Mouse (Mus musculus) hindbrain, embryonic 16.5 days (tissue): ENCODE data around the gene Aldh5a1. TPM values are rescaled to one million over a fixed set of nuclear protein-coding genes. Genes with fewer than 3 reads are reported as not detected.

Experiments used
- ATAC-seq: fragments of 200-750 bp; cut with Nextera tagmentation; 2 replicates; pipeline ENCODE4 v1.8.0; 2017; ENCODE audit warnings: moderate TSS enrichment, moderate library complexity
- H3K27ac ChIP-seq: fragments of 300-500 bp; sonication (generic); 2 replicates; pipeline ENCODE4 v1.5.1; 2014; ENCODE audit warnings: low read depth, mild to moderate bottlenecking, control low read depth, low read length, moderate library complexity
- H3K27me3 ChIP-seq: fragments of 300-500 bp; sonication (generic); replicated peaks from 2 replicates; pipeline ENCODE4 v1.6.1; 2014; ENCODE audit warnings: low read length; ENCODE audit not compliant: control insufficient read depth, insufficient read depth
- H3K36me3 ChIP-seq: fragments of 300-500 bp; sonication (generic); 2 replicates; pipeline ENCODE4 v1.6.1; 2014; ENCODE audit warnings: mild to moderate bottlenecking, low read length, moderate library complexity, mixed read lengths; ENCODE audit not compliant: control insufficient read depth, insufficient read depth
- H3K4me1 ChIP-seq: fragments of 300-500 bp; sonication (generic); 2 replicates; pipeline ENCODE4 v1.6.1; 2014; ENCODE audit warnings: low read depth, low read length; ENCODE audit not compliant: control insufficient read depth, insufficient read depth
- H3K4me2 ChIP-seq: fragments of 300-500 bp; sonication (generic); 2 replicates; pipeline ENCODE4 v1.6.1; 2014; ENCODE audit warnings: mild to moderate bottlenecking, low read length, control low read depth, moderate library complexity
- H3K4me3 ChIP-seq: fragments of 300-500 bp; sonication (generic); 2 replicates; pipeline ENCODE4 v1.5.1; 2014; ENCODE audit warnings: mild to moderate bottlenecking, low read length, control low read depth, moderate library complexity
- H3K9ac ChIP-seq: fragments of 300-500 bp; sonication (generic); 2 replicates; pipeline ENCODE4 v1.6.1; 2014; ENCODE audit warnings: low read depth, mild to moderate bottlenecking, control low read depth, low read length, moderate library complexity
- H3K9me3 ChIP-seq: fragments of 300-500 bp; sonication (generic); 2 replicates; pipeline ENCODE4 v1.6.1; 2014; ENCODE audit warnings: mild to moderate bottlenecking, low read length, moderate library complexity; ENCODE audit not compliant: control insufficient read depth
- WGBS: fragments of 180-500 bp; shearing (Covaris S2); extraction: QIAGEN DNeasy Blood & Tissue Kit; methylation state at CpG from one replicate; pipeline ENCODE4 v1.1.7; 2014; 5-methylcytosine and 5-hydroxymethylcytosine counted together
- polyA plus RNA-seq: library from polyadenylated mRNA; unstranded; fragments of >200 nt; fragmentation: Nextera tagmentation; extraction: Ambion mirVana; gene quantifications from 2 replicates; pipeline ENCODE4 v1.2.1, GENCODE M21; 2015

Gene Aldh5a1
- polyA plus RNA-seq, 1 experiment from 2014 or later = 15.8 TPM

DNA sequence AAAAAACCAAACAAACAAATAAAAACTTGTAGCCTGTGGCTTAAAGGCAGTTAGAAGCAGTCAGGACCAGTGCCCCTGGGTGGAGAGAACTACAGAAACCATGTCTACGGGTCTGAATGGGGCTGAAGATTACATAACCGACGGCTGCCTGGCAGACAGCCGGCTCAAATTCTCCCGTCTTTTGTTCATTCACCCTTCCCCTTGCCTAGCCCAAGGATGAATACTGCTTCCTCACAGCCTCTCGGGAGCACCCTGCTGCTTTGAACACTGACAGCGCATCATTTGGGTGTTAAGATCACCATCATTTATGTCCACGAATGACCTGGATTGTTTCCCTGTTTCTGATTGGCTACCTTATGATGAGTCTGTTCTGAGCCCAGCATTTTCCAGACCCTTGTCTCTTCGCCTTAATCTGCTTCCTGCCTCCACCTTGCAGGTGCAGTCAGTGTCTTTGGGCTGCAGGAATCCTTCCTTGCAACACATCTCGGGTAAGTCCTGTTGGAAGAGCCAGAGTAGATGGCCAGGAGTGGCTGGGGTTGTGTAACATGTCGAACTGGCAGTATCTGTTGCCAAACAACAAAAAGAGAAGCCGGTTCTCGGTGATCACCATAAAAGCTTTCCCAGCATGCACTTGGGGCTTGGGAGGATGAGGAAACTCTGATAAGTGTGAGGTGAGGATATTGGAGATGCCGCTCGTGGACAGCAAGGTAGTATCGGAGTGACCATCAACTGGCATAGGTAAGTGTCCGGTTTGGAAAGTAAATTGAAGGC is 5.2 kb upstream of the Aldh5a1 start, which contains the start of gene Gpld1:
TSS of gene Gpld1 (plus strand) at position 641 of the 771 bp plus-strand sequence.
- no peak for ATAC-seq
- Histone ChIP-seq H3K27me3 (no peaks in the 10 kb centered on the region), H3K4me2 (0 out of 2 replicates have a peak within 1 kb of the TSS, but pooled peaks have one; percentile 17), H3K27ac (no peak within 1 kb of the TSS), H3K36me3 (no peaks in the 10 kb centered on the region), H3K4me3 (no peak within 1 kb of the TSS), H3K9ac (no peak within 1 kb of the TSS), H3K9me3 (no peaks in the 10 kb centered on the region), H3K4me1 (peaks cover 7% of the 10 kb centered on the region)
- 46% methylated on average over 17 of the region's 17 CpGs for WGBS

DNA sequence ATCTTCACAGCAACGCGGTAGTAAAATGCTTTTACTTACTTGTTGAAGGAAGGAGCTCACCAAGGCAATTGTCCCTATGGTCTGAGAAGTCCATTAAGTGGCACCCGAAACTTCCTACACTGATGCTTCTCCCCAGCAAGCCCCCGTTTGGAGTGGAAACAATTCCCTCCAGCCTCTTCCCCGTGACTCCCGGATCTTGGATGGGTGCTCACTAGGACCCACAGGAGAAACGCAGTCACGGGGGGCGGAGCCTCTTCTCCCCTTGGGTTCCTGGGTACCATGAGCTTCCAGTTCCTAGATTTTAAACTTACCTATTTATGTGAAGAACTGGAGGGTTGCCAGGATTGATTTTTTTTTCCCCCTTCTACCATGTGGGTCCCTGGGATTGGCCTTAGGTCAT is 2.0 kb upstream of the Aldh5a1 start:
- Histone ChIP-seq H3K27me3 (no peaks in the 10 kb centered on the region), H3K4me1 (peaks cover 14% of the 10 kb centered on the region), H3K27ac (no peak overlapping the region), H3K9me3 (no peaks in the 10 kb centered on the region), H3K9ac (no peak overlapping the region), H3K4me3 (no peak overlapping the region), H3K36me3 (no peaks in the 10 kb centered on the region), H3K4me2 (no peak overlapping the region)
- ATAC-seq = no peak
- 90% methylated on average over 9 of the region's 9 CpGs for WGBS

DNA sequence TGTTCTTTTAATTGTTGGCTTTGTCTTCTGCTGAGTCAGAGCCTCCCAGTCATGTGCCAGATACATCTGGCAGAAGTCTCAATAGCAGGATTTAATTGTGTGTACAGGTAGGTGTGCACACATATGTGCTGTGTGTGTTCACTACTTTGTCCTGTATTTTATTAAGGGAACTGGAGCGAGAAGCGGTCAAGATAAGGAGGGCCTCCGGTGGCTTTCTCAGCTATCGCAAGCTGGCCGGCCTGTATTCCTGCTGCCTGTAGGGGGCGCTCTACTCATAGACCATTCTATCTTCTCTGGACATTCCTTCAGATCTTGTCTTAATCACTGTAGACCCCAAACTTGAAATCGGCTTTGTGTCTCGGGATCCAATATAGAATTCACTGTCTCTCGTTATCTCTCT is 1.2 kb upstream of the Aldh5a1 start:
- Histone ChIP-seq H3K4me2 (no peak overlapping the region), H3K27me3 (no peaks in the 10 kb centered on the region), H3K27ac (no peak overlapping the region), H3K9ac (no peak overlapping the region), H3K36me3 (no peaks in the 10 kb centered on the region), H3K4me3 (no peak overlapping the region), H3K4me1 (peaks cover 14% of the 10 kb centered on the region), H3K9me3 (no peaks in the 10 kb centered on the region)
- ATAC-seq = no peak
- WGBS = 30% methylated on average over 9 of the region's 9 CpGs

DNA sequence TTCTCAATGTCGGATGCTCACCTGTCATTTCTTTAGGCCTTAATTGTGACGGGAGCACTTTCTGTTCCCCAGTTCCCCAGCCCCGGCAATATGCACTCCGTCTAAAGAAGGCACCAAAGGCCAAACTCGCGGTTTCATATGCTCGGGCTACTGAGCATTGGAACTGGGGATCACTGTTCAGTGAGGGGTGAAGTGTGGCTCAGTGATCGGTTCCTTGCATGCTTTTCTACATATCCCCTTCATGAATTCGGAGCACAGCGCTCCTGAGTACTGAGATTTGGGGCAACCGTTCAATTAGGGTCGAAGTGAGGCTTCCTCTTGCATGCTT is 342 bp upstream of the Aldh5a1 start:
- Histone ChIP-seq H3K4me3 (peak overlapping the region; percentile 97), H3K9ac (peak overlapping the region; percentile 98), H3K27ac (peak overlapping the region; percentile 91), H3K27me3 (no peaks in the 10 kb centered on the region), H3K4me1 (peaks cover 14% of the 10 kb centered on the region), H3K9me3 (no peaks in the 10 kb centered on the region), H3K36me3 (no peaks in the 10 kb centered on the region), H3K4me2 (peak overlapping the region; percentile 58)
- peak; percentile 60 for ATAC-seq
- WGBS = 17% methylated on average over 12 of the region's 12 CpGs

DNA sequence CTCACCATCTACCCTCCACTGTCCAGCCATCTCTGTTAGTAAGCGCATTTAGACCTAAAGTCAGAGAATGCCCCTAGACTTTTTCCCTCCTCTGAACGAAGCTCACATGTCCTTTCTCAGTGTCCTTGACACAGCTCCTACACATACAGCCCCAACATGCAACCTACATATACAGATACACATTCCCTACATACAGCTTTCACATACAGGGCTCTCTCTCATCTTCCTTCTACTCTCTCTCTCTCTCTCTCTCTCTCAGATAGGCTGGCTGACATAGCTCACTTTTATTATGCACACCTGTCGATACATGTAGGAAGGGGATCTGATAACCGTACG is 721 bp downstream of the Aldh5a1 start:
- Histone ChIP-seq H3K27me3 (no peaks in the 10 kb centered on the region), H3K36me3 (no peaks in the 10 kb centered on the region), H3K9me3 (no peaks in the 10 kb centered on the region), H3K27ac (peak overlapping the region; percentile 91; the same call in 1 of the 2 replicates), H3K4me1 (peaks cover 14% of the 10 kb centered on the region), H3K4me2 (peak overlapping the region; percentile 58), H3K9ac (peak overlapping the region; percentile 98), H3K4me3 (peak overlapping the region; percentile 97)
- 39% methylated on average over 5 of the region's 5 CpGs for WGBS
- ATAC-seq = peak; percentile 22

DNA sequence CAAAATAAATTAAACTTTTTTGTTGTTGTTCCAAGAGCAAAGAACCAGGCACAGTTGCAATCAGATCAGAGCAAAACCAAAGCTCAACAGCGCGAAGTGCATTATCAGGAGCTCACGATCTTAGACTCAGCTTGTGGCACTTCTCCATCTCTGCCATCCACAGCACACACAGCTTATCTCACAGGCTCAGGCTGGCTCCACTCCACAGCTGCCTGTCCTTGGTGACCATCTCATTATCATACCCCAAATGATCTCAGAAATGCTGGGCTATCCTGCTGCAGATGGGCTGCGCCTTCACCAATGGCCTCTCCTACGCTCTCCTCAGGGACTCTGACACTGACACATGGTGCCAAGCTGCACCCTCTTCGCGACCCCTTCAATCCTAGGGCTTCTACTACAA is 4.3 kb downstream of the Aldh5a1 start:
- Histone ChIP-seq H3K9ac (no peak overlapping the region), H3K27ac (no peak overlapping the region), H3K9me3 (no peaks in the 10 kb centered on the region), H3K4me2 (no peak overlapping the region), H3K27me3 (no peaks in the 10 kb centered on the region), H3K4me3 (no peak overlapping the region), H3K36me3 (no peaks in the 10 kb centered on the region), H3K4me1 (peaks cover 12% of the 10 kb centered on the region)
- 91% methylated on average over 7 of the region's 7 CpGs for WGBS
- ATAC-seq = no peak

DNA sequence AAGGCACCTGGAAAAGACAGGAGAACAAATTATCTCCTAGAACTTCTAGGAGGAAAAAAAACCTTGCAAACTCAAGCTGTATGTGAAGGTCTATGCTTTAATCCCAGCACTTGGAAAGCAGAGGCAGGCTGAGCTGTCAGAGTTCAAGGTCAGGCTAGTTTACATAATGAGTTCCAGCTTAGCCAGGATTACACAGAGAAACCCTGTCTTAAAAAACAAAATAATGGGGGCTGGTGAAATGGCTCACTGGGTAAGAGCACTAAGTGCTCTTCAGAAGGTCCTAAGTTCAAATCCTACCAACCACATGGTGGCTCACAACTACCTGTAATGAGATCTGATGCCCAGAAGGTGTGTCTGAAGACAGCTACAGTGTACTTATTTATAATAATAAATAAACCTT is 6.9 kb downstream of the Aldh5a1 start:
- no peak overlapping the region for H3K4me2 ChIP-seq
- peaks cover 2% of the 10 kb centered on the region; the same call in 1 of the 2 replicates for H3K36me3 ChIP-seq
- H3K27ac ChIP-seq = no peak overlapping the region
- ATAC-seq = no peak
- no peaks in the 10 kb centered on the region; the same call in 1 of the 2 replicates for H3K4me1 ChIP-seq
- no peak overlapping the region for H3K4me3 ChIP-seq
- H3K9ac ChIP-seq = no peak overlapping the region
- no peaks in the 10 kb centered on the region for H3K9me3 ChIP-seq
- no peaks in the 10 kb centered on the region for H3K27me3 ChIP-seq

DNA sequence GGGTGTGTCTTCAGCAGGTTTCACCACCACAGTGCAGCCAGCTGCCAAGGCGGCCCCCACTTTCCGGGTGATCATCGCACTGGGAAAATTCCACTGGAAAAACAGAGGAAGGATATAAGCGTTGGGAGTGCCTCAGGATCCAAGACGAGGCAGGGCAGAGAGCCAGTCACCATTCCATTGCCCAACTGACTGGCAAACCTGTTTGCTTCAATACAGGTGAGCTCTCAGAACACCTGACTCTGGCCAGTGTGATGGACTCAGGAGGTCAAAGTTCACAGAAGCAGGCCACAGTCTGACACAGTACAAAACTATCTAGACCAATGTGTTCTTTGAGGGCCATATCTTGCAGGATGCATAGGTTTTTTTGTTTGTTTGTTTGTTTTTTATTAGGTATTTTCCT is 13.5 kb downstream of the Aldh5a1 start:
- no peaks in the 10 kb centered on the region for H3K4me1 ChIP-seq
- no peaks in the 10 kb centered on the region for H3K27me3 ChIP-seq
- H3K9me3 ChIP-seq = no peaks in the 10 kb centered on the region
- H3K9ac ChIP-seq = no peak overlapping the region
- H3K4me2 ChIP-seq = no peak overlapping the region
- no peak overlapping the region for H3K27ac ChIP-seq
- WGBS = 92% methylated on average over 5 of the region's 5 CpGs
- no peak overlapping the region for H3K4me3 ChIP-seq
- H3K36me3 ChIP-seq = peaks cover 35% of the 10 kb centered on the region
- ATAC-seq = no peak

DNA sequence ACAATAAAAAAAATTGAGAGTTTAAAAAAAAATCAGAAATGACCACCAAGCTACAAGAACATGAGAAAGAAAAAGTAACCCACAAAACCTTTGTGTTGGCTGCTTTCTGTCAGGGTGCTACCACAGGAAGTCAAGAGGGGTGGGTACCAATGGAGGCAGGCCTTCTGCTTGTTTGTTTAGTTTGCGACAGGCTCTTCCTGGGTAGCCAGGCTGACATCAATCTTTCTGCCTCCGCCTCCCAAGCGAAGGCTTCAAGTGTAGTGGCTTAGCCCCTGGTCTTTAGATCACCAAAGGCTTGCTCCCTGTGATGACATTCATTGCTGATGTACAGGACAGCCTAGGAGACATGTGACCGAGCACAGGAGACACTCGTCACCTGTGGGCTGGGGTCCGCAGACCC is 16.2 kb downstream of the Aldh5a1 start:
- Histone ChIP-seq H3K27me3 (no peaks in the 10 kb centered on the region), H3K4me3 (no peak overlapping the region), H3K4me2 (no peak overlapping the region), H3K36me3 (peaks cover 42% of the 10 kb centered on the region), H3K4me1 (no peaks in the 10 kb centered on the region), H3K27ac (no peak overlapping the region), H3K9ac (no peak overlapping the region), H3K9me3 (no peaks in the 10 kb centered on the region)
- 84% methylated on average over 6 of the region's 6 CpGs for WGBS
- ATAC-seq = no peak
